Mouse (Mus musculus): ENCODE measurements around the gene Spsb1. TPM values are rescaled to one million over a fixed set of nuclear protein-coding genes. Genes with fewer than 3 reads are reported as not detected.

Spsb1 gene
- total RNA-seq, 2 experiments from 2014 or later, result 5.7 to 8.7 TPM

- intact Hi-C loops (cut with DNase I), result no loop called here
- no peak for DNase-seq
Observed at GRCm38 (mm10) chr4:149868725-149869124, 86.1 kb downstream of the Spsb1 start.

GRCm38 (mm10) chr4:149868009-149868408, 86.8 kb downstream of the Spsb1 start:
- intact Hi-C loops (cut with DNase I), result no loop called here
- no peak for DNase-seq

GRCm38 (mm10) chr4:149867351-149867750, 87.5 kb downstream of the Spsb1 start:
- no peak for DNase-seq
- intact Hi-C loops (cut with DNase I), result no loop called here

GRCm38 (mm10) chr4:149864395-149864794, 90.4 kb downstream of the Spsb1 start:
- DNase-seq, result no peak
- intact Hi-C loops (cut with DNase I), result no loop called here

- intact Hi-C loops (cut with DNase I), result no loop called here
- DNase-seq, result no peak
Observed at GRCm38 (mm10) chr4:149863522-149863921, 91.3 kb downstream of the Spsb1 start.

- intact Hi-C loops (cut with DNase I), result no loop called here
- no peak for DNase-seq
Observed at GRCm38 (mm10) chr4:149860393-149860792, 94.5 kb downstream of the Spsb1 start.

GRCm38 (mm10) chr4:149858584-149858983, 96.3 kb downstream of the Spsb1 start:
- no peak for DNase-seq
- intact Hi-C loops (cut with DNase I), result no loop called here

- DNase-seq, result no peak
- intact Hi-C loops (cut with DNase I), result no loop called here
Observed at GRCm38 (mm10) chr4:149858097-149858496, 96.7 kb downstream of the Spsb1 start.

GRCm38 (mm10) chr4:149857688-149858087, 97.2 kb downstream of the Spsb1 start:
- intact Hi-C loops (cut with DNase I), result no loop called here
- no peak for DNase-seq

- intact Hi-C loops (cut with DNase I), result no loop called here
- no peak for DNase-seq
Observed at GRCm38 (mm10) chr4:149855892-149856807, 98.7 kb downstream of the Spsb1 start.

- DNase-seq, result no peak
- intact Hi-C loops (cut with DNase I), result no loop called here
Observed at GRCm38 (mm10) chr4:149855180-149855891, 99.5 kb downstream of the Spsb1 start.

- DNase-seq, result no peak
- intact Hi-C loops (cut with DNase I), result no loop called here
Observed at GRCm38 (mm10) chr4:149854770-149855169, 100.1 kb downstream of the Spsb1 start.

- no peak for DNase-seq
- intact Hi-C loops (cut with DNase I), result no loop called here
Observed at GRCm38 (mm10) chr4:149854301-149854708, 100.5 kb downstream of the Spsb1 start.

- DNase-seq, result no peak
- intact Hi-C loops (cut with DNase I), result no loop called here
Observed at GRCm38 (mm10) chr4:149853698-149854284, 101.1 kb downstream of the Spsb1 start.

- no peak for DNase-seq
- intact Hi-C loops (cut with DNase I), result no loop called here
Observed at GRCm38 (mm10) chr4:149851554-149851953, 103.3 kb downstream of the Spsb1 start.

- no peak for DNase-seq
- intact Hi-C loops (cut with DNase I), result no loop called here
Observed at GRCm38 (mm10) chr4:149850674-149851073, 104.2 kb downstream of the Spsb1 start.

GRCm38 (mm10) chr4:149850045-149850444, 104.8 kb downstream of the Spsb1 start:
- intact Hi-C loops (cut with DNase I), result no loop called here
- no peak for DNase-seq

- intact Hi-C loops (cut with DNase I), result no loop called here
- DNase-seq, result no peak
Observed at GRCm38 (mm10) chr4:149849035-149849434, 105.8 kb downstream of the Spsb1 start.

GRCm38 (mm10) chr4:149846861-149847631, 107.8 kb downstream of the Spsb1 start:
- peak; percentile 62 to 72 for DNase-seq
- intact Hi-C loops (cut with DNase I), result no loop called here

Measured in gastrocnemius, postnatal 36 days (tissue).